Mouse (Mus musculus) mouse embryonic stem cell (cell line): ENCODE results near the gene Gm21637.
"Not testable (repeated sequence)": the region's sequence is repeated elsewhere in the genome, so short reads cannot be mapped to it uniquely, and the experiment has no call there.

ENCODE experiments used
- in situ Hi-C, 2 experiments: fragments of 300-500 bp; cut with MboI; formaldehyde crosslinking; loops; 1 replicate in 1 of 2; 3 replicates in 1 of 2; pipeline ENCODE4 v1.14.3; 2019 to 2020; ENCODE audit warnings: low sequenced_read_pairs in 2 of 2, low pct_unique_long_range_greater_than_20kb in 1 of 2, mixed read lengths in 1 of 2; ENCODE audit not compliant: unreplicated experiment in 1 of 2

Gm21637 gene

DNA sequence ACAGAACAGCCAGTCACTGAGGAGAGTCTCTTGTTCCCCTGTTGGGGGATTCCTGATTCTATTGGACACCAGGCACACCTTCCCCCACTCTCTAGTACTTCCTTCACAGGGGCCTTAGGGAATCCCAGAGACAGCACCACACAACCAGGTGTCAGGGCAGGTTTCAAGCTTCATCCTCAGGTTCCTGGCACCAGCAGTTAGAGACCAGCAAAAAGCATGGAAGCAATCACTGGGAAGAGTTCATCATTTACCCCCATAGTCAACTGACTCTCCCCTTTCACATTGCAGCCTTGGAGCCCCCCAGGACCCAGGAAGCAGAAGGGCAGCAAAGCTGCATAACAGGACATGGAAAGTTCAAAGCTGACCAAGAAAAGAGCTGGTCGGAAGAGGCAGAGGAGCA, at the start of gene Gm21637:
Gene Gm21637, plus strand, starts transcription at position 301 of the 400 bp plus-strand sequence.
- in situ Hi-C loops = not testable (repeated sequence)
